ENCODE assay signal across 7 mouse cellular contexts in genomic region chr16:10958307-10958706, GRCm38 (mm10).
DNase-seq lines count a peak whose midpoint lies in the region; ATAC-seq and TF ChIP-seq lines count a peak whose summit lies in the region.
"Not testable (repeated sequence)": the region's sequence is repeated elsewhere in the genome, so short reads cannot be mapped to it uniquely, and the experiment has no call there.

No protein-coding gene starts in this region.

- H3K27me3 ChIP-seq in E14TG2a.4 (ENCODE audit: insufficient read depth, low read length); embryonic facial prominence, embryonic 11.5 days (ENCODE audit: control insufficient read depth, insufficient read depth, low read length); forebrain, embryonic 12.5 days; hindbrain, embryonic 15.5 days; liver, postnatal 0 days (ENCODE audit: insufficient read depth, low read length); midbrain, embryonic 14.5 days (ENCODE audit: control insufficient read depth, insufficient read depth, low read length): not testable (repeated sequence)

- H3K4me1 ChIP-seq in E14TG2a.4 (replicated peaks; ENCODE audit: low read depth, low read length) = peaks cover 79% of the 10 kb centered on the region
- H3K4me1 ChIP-seq in embryonic facial prominence, embryonic 11.5 days (ENCODE audit: control insufficient read depth, insufficient read depth, low read length); midbrain, embryonic 14.5 days (ENCODE audit: control insufficient read depth, insufficient read depth, low read length): not testable (repeated sequence)
- peaks cover 38% of the 10 kb centered on the region for H3K4me1 ChIP-seq in forebrain, embryonic 12.5 days
- peaks cover 26% of the 10 kb centered on the region for H3K4me1 ChIP-seq in hindbrain, embryonic 15.5 days (replicated peaks)
- peaks cover 11% of the 10 kb centered on the region for H3K4me1 ChIP-seq in liver, postnatal 0 days (ENCODE audit: insufficient read depth)

- WGBS in embryonic facial prominence, embryonic 11.5 days = 90% methylated on average over 12 of the region's 12 CpGs
- 92% methylated on average over 12 of the region's 12 CpGs for WGBS in forebrain, embryonic 12.5 days
- 97% methylated on average over 12 of the region's 12 CpGs for WGBS in hindbrain, embryonic 15.5 days
- WGBS in liver, postnatal 0 days (ENCODE audit: insufficient replicate concordance) = 67% methylated on average over 12 of the region's 12 CpGs
- 95% methylated on average over 12 of the region's 12 CpGs for WGBS in midbrain, embryonic 14.5 days

- not testable (repeated sequence) for TF ChIP-seq EP300 in liver, postnatal 0 days (IDR thresholded peaks at IDR 0.05; ENCODE audit: low read depth)

- peak; percentile 41; the same call in 1 of the 2 replicates for ATAC-seq in embryonic facial prominence, embryonic 11.5 days (replicated peaks; ENCODE audit: insufficient number of reproducible peaks, low FRiP score, low TSS enrichment, low read depth)
- ATAC-seq in forebrain, embryonic 12.5 days (ENCODE audit: low FRiP score); hindbrain, embryonic 15.5 days (ENCODE audit: low FRiP score, low read depth); midbrain, embryonic 14.5 days (ENCODE audit: low FRiP score, low TSS enrichment): not testable (repeated sequence)
- peak; percentile 92 for ATAC-seq in granulocyte monocyte progenitor cell, adult 5-6 weeks (replicated peaks; ENCODE audit: poor library complexity, severe bottlenecking)
- 0 out of 2 replicates have a peak, but pooled peaks have one; percentile 30 for ATAC-seq in liver, postnatal 0 days

- not testable (repeated sequence) for DNase-seq in embryonic facial prominence, embryonic 11.5 days (ENCODE audit: low spot score); liver, postnatal 0 days; midbrain, embryonic 14.5 days

- not testable (repeated sequence) for H3K4me2 ChIP-seq in embryonic facial prominence, embryonic 11.5 days (ENCODE audit: low read depth, low read length); forebrain, embryonic 12.5 days; hindbrain, embryonic 15.5 days; liver, postnatal 0 days (ENCODE audit: low read depth, low read length); midbrain, embryonic 14.5 days (ENCODE audit: low read length)

- H3K36me3 ChIP-seq in E14TG2a.4 (ENCODE audit: insufficient read depth, low read length) = peaks cover 42% of the 10 kb centered on the region
- not testable (repeated sequence) for H3K36me3 ChIP-seq in embryonic facial prominence, embryonic 11.5 days (replicated peaks; ENCODE audit: control insufficient read depth, insufficient read depth, low read depth, low read length); hindbrain, embryonic 15.5 days; midbrain, embryonic 14.5 days (ENCODE audit: control insufficient read depth, insufficient read depth, low read length)
- peaks cover 25% of the 10 kb centered on the region for H3K36me3 ChIP-seq in forebrain, embryonic 12.5 days (replicated peaks)
- peaks cover 45% of the 10 kb centered on the region for H3K36me3 ChIP-seq in liver, postnatal 0 days (replicated peaks; ENCODE audit: insufficient read depth, low read length)

- H3K9ac ChIP-seq in embryonic facial prominence, embryonic 11.5 days (replicated peaks; ENCODE audit: low read length); forebrain, embryonic 12.5 days; hindbrain, embryonic 15.5 days; liver, postnatal 0 days (replicated peaks); midbrain, embryonic 14.5 days (replicated peaks; ENCODE audit: low read length): not testable (repeated sequence)

- H3K9me3 ChIP-seq in E14TG2a.4 (ENCODE audit: low read length); embryonic facial prominence, embryonic 11.5 days (replicated peaks; ENCODE audit: control insufficient read depth, low read length); forebrain, embryonic 12.5 days; hindbrain, embryonic 15.5 days; liver, postnatal 0 days (ENCODE audit: low read length); midbrain, embryonic 14.5 days (ENCODE audit: control insufficient read depth, low read length): not testable (repeated sequence)

- H3K4me3 ChIP-seq in E14TG2a.4 (replicated peaks; ENCODE audit: low read length) = peak overlapping the region; percentile 41
- not testable (repeated sequence) for H3K4me3 ChIP-seq in embryonic facial prominence, embryonic 11.5 days (ENCODE audit: low read depth, low read length); forebrain, embryonic 12.5 days (replicated peaks); hindbrain, embryonic 15.5 days; liver, postnatal 0 days (ENCODE audit: low read depth, low read length); midbrain, embryonic 14.5 days (replicated peaks; ENCODE audit: low read depth, low read length)

- H3K27ac ChIP-seq in embryonic facial prominence, embryonic 11.5 days (replicated peaks; ENCODE audit: low read depth, low read length); liver, postnatal 0 days (ENCODE audit: low read depth): not testable (repeated sequence)
- peak overlapping the region; percentile 62 for H3K27ac ChIP-seq in forebrain, embryonic 12.5 days
- peak overlapping the region; percentile 55; the same call in 1 of the 2 replicates for H3K27ac ChIP-seq in hindbrain, embryonic 15.5 days (replicated peaks)
- 0 out of 2 replicates have a peak overlapping the region, but pooled peaks have one; percentile 28 for H3K27ac ChIP-seq in midbrain, embryonic 14.5 days (replicated peaks; ENCODE audit: low read depth, low read length)

- not testable (repeated sequence) for TF ChIP-seq CTCF in E14TG2a.4 (conservative IDR thresholded peaks at IDR 0.05; ENCODE audit: low read length); liver, postnatal 0 days (IDR thresholded peaks at IDR 0.05; ENCODE audit: low read depth)
